Mouse (Mus musculus): Measurements from ENCODE around the gene Aprt. TPM values are rescaled to one million over a fixed set of nuclear protein-coding genes. Genes with fewer than 3 reads are reported as not detected.

Aprt gene
- polyA plus RNA-seq, 1 experiment from 2014 or later, result 295 TPM

DNA sequence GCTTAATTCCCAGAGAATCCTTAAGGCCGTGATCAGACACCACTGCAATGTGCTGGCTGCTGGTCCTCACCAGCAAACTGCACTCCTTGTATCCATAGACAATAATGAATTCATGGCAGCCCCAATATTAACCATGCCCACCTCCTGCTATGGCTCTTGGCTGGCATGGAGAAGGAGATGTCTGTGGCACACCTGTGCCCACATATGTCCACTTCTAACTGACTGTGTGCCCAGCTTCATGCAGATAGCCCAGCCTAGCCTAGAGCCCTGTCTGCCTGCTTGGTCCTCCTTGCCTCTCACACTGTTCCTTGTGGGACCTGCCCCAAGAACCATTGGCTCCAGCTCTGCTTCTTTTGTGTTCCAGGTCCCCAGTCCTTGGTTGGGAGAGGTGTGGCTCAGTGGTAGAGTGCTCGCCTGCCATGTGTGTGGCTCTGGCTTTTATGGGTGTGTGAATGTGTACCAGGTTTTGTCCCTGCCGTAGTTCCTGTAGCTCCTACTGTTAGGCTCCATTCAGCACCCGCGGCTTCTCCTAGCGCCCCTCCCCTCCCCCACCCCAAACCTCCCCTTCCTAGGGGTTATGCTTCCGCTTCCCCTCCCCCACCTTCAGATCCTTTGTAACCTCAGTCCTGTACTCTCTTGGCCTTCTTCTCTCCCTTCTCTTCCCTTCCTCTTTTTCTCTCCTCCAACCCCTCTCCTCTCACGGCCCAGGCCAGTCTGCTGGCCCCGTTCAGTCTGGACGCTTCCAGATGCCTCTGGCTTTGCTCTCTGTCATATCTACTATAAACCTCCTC lies 19.3 kb downstream of the Aprt start:
- Histone ChIP-seq H3K9me3 (no peaks in the 10 kb centered on the region), H3K27ac (peak overlapping the region; percentile 80), H3K4me3 (no peak overlapping the region), H3K4me1 (peaks cover 22% of the 10 kb centered on the region), H3K27me3 (no peaks in the 10 kb centered on the region), H3K9ac (no peak overlapping the region), H3K36me3 (no peaks in the 10 kb centered on the region), H3K4me2 (no peak overlapping the region)
- ATAC-seq (ENCODE audit: insufficient number of reproducible peaks, low FRiP score, low TSS enrichment, low read depth), result 0 out of 2 replicates have a peak, but pooled peaks have one; percentile 27
- 41% methylated on average over 10 of the region's 10 CpGs for WGBS

DNA sequence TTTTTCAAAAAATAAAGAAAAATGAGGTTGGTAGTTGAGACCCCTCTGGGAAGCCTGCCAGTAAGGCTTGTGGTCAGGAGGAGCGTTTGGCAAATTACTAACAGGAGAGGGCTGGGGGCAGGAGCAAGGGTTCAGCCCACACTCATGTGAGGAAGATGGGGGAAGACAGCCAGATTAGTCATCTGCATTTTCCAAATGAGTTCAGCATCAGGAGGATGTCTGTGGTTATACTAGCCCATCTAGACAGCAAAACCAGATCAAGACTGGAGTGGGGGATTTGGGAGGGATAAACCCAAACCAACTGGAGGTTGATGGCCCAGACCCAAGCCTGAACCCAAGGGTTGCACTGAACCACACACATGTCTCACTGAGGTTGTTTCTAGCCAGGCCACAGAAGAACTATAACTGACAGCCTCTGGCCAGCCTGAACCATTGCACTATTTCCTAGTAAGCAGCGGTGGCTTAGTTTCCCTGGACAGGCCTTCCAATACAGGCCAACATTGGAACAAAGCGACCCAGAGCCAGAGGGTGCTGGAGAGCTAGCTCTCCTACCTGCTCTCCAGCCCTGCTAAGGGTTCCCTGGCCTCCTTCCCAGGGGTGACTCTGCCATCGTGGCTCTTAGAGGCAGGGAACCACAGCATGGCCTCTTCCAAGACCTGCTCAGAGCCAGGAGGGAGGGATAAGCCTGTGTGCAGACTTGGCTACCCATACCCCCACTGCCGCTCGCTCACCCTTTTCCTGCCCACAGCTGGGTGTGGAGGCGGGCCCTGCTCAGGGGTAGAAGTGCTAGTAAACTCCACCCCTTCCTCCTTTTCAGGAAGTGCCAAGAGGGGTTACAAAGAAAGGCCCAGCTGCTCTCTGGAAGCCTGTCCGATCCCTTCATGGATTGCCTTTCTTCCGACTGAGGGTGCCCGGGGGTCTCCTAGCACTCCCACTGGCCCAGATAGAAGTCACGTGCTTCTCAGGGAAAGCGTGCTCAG lies 20.4 kb downstream of the Aprt start:
- Histone ChIP-seq H3K4me2 (peak overlapping the region; percentile 15; the same call in 1 of the 2 replicates), H3K36me3 (no peaks in the 10 kb centered on the region), H3K4me1 (peaks cover 25% of the 10 kb centered on the region), H3K9ac (no peak overlapping the region), H3K9me3 (no peaks in the 10 kb centered on the region), H3K4me3 (no peak overlapping the region), H3K27me3 (no peaks in the 10 kb centered on the region), H3K27ac (peak overlapping the region; percentile 80)
- ATAC-seq (ENCODE audit: insufficient number of reproducible peaks, low FRiP score, low TSS enrichment, low read depth), result peak; percentile 40; the same call in 1 of the 2 replicates
- WGBS, result 59% methylated on average over 12 of the region's 12 CpGs

DNA sequence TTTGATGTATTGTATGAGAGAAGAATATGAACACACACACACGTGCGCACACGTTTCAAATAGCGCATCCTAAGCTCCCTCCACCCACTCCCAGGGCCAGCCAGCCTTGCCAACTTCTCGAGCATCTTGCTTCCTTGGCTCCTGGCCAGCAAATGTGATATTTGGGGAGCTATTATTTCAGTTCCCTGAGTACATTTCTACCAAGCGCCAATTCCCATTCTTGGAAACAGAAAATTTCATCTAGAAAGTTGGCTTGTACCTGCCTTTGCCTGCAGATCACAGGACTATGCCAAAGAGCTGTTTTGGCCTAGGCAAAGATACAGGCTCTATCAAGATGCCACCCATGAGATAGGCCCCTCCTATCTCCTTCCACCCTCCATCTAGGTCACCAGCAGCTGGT lies 21.9 kb downstream of the Aprt start:
- no peak for ATAC-seq (ENCODE audit: insufficient number of reproducible peaks, low FRiP score, low TSS enrichment, low read depth)
- Histone ChIP-seq H3K27me3 (no peaks in the 10 kb centered on the region), H3K4me1 (peaks cover 32% of the 10 kb centered on the region), H3K27ac (no peak overlapping the region), H3K4me3 (no peak overlapping the region), H3K9ac (no peak overlapping the region), H3K36me3 (no peaks in the 10 kb centered on the region), H3K4me2 (no peak overlapping the region), H3K9me3 (no peaks in the 10 kb centered on the region)
- 65% methylated on average over 6 of the region's 6 CpGs for WGBS

DNA sequence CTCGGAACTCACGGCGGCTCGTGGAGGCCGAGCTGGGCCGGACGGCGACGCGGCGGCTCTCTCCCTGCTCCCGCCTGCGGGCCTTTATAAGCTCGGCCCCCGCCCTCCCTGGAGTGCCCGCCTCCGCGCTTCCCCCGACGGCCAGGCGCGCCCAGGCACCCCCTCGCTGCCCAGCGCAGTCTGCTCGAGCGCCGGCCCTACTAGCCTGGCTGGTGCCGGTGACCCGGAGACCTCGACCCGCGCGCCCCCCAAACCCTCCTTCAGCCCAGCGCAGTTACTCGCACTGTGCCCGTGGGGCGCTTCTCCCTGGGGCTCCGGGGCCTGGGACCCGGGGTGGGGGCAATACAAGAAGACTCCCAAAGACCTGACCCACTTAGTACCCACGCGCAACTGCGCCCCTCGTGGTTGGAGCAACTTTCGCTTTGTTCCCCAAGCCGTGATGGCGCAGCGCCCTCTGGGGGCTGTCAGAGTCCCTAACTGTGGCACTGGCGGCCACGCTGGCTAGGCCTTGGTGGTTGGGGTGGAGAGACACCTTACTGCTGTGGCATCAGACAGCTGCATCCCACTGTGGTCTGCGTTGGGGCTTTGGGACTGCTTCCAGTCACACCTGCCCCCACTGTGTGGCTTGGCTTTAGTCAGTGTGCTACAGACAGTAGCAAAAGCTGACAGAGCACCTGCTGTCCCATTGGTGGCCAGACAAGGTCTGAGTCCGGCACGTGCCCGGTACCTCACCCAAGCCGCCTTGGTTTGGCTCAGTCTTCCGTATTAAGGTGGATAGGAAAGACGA lies 25.3 kb downstream of the Aprt start, which contains the start of gene Piezo1:
Gene Piezo1, minus strand, starts transcription at position 65 of the 787 bp plus-strand sequence.
- Histone ChIP-seq H3K27me3 (no peaks in the 10 kb centered on the region), H3K36me3 (no peaks in the 10 kb centered on the region), H3K4me3 (peak within 1 kb of the TSS; percentile 81), H3K4me2 (peak within 1 kb of the TSS; percentile 87), H3K9ac (peak within 1 kb of the TSS; percentile 86), H3K9me3 (no peaks in the 10 kb centered on the region), H3K27ac (peak within 1 kb of the TSS; percentile 94), H3K4me1 (peaks cover 49% of the 10 kb centered on the region)
- 12% methylated on average over 47 of the region's 56 CpGs for WGBS
- ATAC-seq (ENCODE audit: insufficient number of reproducible peaks, low FRiP score, low TSS enrichment, low read depth), result peak; percentile 81

DNA sequence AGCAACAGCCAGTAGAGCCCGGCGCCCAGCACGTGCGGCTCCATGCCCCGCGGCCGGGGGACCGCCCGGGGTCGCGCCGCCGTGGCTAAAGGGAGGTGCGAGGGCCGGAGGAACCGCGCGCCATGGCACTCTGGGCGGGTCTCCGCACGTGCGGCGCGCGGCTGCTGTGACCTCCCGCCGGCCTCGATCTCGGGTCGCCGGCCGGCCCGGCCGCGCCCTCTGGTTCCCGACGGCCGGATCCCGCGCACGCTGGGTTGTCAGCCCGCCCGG lies 25.8 kb downstream of the Aprt start:
- Histone ChIP-seq H3K9me3 (no peaks in the 10 kb centered on the region), H3K4me3 (peak overlapping the region; percentile 81), H3K9ac (peak overlapping the region; percentile 86), H3K36me3 (no peaks in the 10 kb centered on the region), H3K27me3 (no peaks in the 10 kb centered on the region), H3K4me1 (peaks cover 49% of the 10 kb centered on the region), H3K4me2 (peak overlapping the region; percentile 87), H3K27ac (peak overlapping the region; percentile 94)
- 1% methylated on average over 36 of the region's 43 CpGs for WGBS
- peak; percentile 35 for ATAC-seq (ENCODE audit: insufficient number of reproducible peaks, low FRiP score, low TSS enrichment, low read depth)

DNA sequence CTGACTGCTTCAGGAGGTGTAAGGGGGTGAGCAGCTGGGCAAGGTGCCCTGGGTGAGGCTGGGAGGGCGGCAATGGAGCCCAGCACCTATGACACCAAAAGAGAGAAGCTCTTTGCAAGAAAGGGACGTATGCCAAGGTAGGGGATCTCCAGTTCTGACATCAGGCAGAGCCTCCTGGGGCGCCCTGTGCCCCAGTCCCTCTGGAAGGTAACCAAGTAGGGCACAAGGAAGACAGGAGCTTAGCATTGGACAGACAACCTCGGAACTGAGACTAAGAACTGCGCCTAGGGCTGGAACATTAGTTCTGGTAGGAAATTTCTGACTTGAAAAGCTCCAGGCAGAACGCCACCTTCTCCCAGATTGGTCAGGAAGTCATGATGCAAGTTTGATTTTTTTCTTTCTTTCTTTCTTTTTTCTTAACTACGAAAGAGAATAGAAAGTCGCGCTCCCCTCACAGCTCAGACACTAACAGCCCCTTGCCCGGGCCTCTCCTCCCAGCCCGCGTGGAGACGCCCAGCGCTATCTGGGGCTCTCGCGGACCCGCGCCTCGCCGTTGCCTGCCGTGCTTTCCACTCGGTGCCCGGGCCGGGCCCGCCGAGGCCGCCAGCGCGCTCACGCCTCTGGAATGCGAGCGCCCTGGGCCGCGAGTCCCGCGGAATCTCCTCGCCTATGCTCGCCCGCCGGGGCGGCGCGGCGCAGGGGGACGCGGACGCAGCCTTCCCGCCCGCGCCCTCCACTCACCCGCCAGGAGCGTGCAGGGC lies 26.3 kb downstream of the Aprt start:
- peak overlapping the region; percentile 94 for H3K27ac ChIP-seq
- peak; percentile 40 for ATAC-seq (ENCODE audit: insufficient number of reproducible peaks, low FRiP score, low TSS enrichment, low read depth)
- 3% methylated on average over 51 of the region's 52 CpGs for WGBS
- peak overlapping the region; percentile 86 for H3K9ac ChIP-seq
- no peaks in the 10 kb centered on the region for H3K36me3 ChIP-seq
- peak overlapping the region; percentile 87 for H3K4me2 ChIP-seq
- no peaks in the 10 kb centered on the region for H3K27me3 ChIP-seq
- peak overlapping the region; percentile 81 for H3K4me3 ChIP-seq
- H3K9me3 ChIP-seq, result no peaks in the 10 kb centered on the region
- peaks cover 51% of the 10 kb centered on the region for H3K4me1 ChIP-seq

DNA sequence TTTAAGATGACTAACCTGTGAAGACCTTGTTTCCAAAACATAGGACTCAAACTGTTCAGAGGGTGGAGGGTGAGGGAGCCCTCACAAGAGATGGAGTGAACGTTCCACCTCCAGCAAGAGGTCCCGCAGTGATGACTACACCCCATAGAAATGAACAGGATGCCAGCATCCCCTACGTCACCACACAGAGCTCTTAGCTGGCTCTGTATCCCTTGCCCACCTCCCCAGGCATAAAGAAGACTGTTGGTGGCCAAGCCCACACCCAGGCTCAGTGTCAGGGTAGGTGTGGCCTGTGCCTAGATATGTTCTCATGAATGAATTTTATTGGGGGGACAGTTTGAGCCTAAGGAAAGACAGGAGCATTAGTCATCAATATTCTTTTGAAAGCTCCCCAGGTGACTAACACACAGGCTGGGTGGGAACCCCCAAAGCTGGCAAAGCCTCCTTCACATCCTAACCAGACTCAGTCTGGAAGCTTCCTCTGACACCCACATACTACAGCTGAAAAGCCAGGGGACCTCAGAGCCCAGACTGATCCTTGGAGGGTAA lies 27.7 kb downstream of the Aprt start:
- Histone ChIP-seq H3K27me3 (no peaks in the 10 kb centered on the region), H3K4me2 (peak overlapping the region; percentile 87), H3K4me3 (no peak overlapping the region), H3K9ac (no peak overlapping the region), H3K27ac (0 out of 2 replicates have a peak overlapping the region, but pooled peaks have one; percentile 40), H3K9me3 (no peaks in the 10 kb centered on the region), H3K36me3 (no peaks in the 10 kb centered on the region), H3K4me1 (peaks cover 51% of the 10 kb centered on the region)
- 59% methylated on average over 3 of the region's 3 CpGs for WGBS
- ATAC-seq (ENCODE audit: insufficient number of reproducible peaks, low FRiP score, low TSS enrichment, low read depth), result no peak

DNA sequence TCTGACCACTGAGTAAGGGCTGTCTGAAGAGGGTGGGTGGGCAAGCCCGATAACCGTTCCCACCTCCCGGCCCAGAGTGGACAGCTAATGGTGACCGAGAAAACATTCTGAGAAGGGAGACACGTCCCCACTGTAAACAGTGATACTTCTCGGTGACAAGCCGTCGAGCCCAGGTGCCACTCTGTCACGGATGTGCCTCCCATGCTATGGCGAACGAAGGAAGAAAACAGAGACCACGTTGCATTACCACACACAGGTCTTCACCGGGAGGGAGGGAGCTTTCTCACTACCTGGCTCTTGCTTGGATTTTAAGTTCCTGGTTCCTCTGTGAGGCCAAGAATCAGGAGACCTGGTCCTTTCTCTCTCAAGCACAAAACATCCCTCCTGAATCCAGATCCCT lies 28.4 kb downstream of the Aprt start:
- Histone ChIP-seq H3K4me3 (no peak overlapping the region), H3K36me3 (0 out of 2 replicates have a peak, but pooled peaks cover under 1% of the 10 kb centered on the region), H3K9me3 (no peaks in the 10 kb centered on the region), H3K27me3 (no peaks in the 10 kb centered on the region), H3K27ac (no peak overlapping the region; the same call in 1 of the 2 replicates), H3K4me2 (peak overlapping the region; percentile 87), H3K4me1 (peaks cover 51% of the 10 kb centered on the region), H3K9ac (no peak overlapping the region)
- no peak for ATAC-seq (ENCODE audit: insufficient number of reproducible peaks, low FRiP score, low TSS enrichment, low read depth)
- 69% methylated on average over 13 of the region's 13 CpGs for WGBS

DNA sequence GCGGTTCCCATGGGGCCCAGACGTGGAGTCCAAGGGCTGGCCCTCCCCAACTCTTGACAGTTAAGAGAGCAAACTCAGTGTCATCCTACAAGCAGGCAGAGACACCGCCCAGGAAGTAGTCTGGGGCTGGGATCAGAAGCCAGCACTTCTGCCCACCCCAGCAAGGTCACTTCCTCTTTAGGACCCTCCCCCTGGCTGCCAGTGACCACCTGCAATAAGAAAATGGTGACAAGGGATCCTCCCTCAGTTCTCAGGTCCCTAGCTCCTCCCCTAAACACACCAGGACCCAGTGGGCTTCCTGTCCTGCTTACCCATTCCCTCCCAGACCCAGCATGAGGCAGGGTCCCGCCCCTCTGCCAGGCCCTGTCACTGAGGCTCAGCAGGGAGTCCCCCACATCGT lies 28.9 kb downstream of the Aprt start:
- Histone ChIP-seq H3K36me3 (0 out of 2 replicates have a peak, but pooled peaks cover 6% of the 10 kb centered on the region), H3K27ac (no peak overlapping the region; the same call in 1 of the 2 replicates), H3K9me3 (no peaks in the 10 kb centered on the region), H3K9ac (no peak overlapping the region), H3K27me3 (no peaks in the 10 kb centered on the region), H3K4me3 (no peak overlapping the region), H3K4me2 (peak overlapping the region; percentile 87; the same call in 1 of the 2 replicates), H3K4me1 (peaks cover 51% of the 10 kb centered on the region)
- WGBS, result 38% methylated on average over 5 of the region's 5 CpGs
- ATAC-seq (ENCODE audit: insufficient number of reproducible peaks, low FRiP score, low TSS enrichment, low read depth), result no peak

DNA sequence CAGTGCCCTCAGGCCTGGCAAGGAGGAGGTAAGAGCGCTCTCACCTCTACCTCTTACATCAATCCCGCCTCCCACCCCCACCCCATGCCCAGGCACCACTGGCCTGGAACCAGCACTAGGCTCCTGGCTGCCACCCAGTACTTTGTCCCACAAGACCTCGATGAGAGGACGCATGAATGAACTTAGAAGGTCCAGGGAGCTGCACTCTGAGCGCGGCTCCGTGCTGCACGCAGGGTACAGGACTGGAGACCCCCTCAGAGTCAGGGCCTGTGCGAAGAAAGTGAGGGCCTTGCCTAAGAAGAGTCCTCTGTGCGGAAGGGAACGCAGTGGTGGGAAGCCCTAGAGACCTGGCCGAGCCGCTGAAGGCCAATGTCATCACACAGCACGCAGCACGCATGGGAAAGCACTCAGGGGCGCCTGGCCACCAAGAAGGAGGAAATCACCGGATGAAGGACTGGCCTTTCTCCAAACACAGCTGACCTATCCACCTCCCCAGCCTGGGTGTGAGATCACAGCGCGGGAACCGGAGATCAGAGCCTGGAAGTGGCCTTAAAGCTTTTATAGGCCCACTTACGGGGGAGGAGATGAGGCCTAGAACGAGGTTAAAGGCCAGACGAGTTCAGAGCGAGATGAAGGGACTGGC lies 29.8 kb downstream of the Aprt start:
- H3K36me3 ChIP-seq, result 0 out of 2 replicates have a peak, but pooled peaks cover 11% of the 10 kb centered on the region
- no peaks in the 10 kb centered on the region for H3K27me3 ChIP-seq
- no peaks in the 10 kb centered on the region for H3K9me3 ChIP-seq
- ATAC-seq (ENCODE audit: insufficient number of reproducible peaks, low FRiP score, low TSS enrichment, low read depth), result no peak
- H3K4me2 ChIP-seq, result peak overlapping the region; percentile 26
- H3K4me1 ChIP-seq, result peaks cover 51% of the 10 kb centered on the region
- H3K4me3 ChIP-seq, result no peak overlapping the region
- H3K27ac ChIP-seq, result peak overlapping the region; percentile 50
- no peak overlapping the region for H3K9ac ChIP-seq
- WGBS, result 52% methylated on average over 24 of the region's 24 CpGs
